Mouse (Mus musculus) mouse embryonic stem cell (cell line): ENCODE measurements around the gene Taar2.

Experiments
- in situ Hi-C, 2 experiments: fragments of 300-500 bp; cut with MboI; formaldehyde crosslinking; loops; 1 replicate in 1 of 2; 3 replicates in 1 of 2; pipeline ENCODE4 v1.14.3; 2019 to 2020; ENCODE audit warnings: low sequenced_read_pairs in 2 of 2, low pct_unique_long_range_greater_than_20kb in 1 of 2, mixed read lengths in 1 of 2; ENCODE audit not compliant: unreplicated experiment in 1 of 2

The Taar2 gene

GRCm38 (mm10) chr10:23938312-23938711, at the start of gene Taar2:
Gene Taar2, plus strand, starts transcription at chr10:23938572.
- in situ Hi-C loops = no loop called here

- in situ Hi-C loops = no loop called here
Measured at GRCm38 (mm10) chr10:23892987-23893386, 45.4 kb upstream of the Taar2 start.

- in situ Hi-C loops = no loop called here
Measured at GRCm38 (mm10) chr10:23894601-23895349, 43.6 kb upstream of the Taar2 start, which contains the start of gene Vnn1. Gene Vnn1, plus strand, starts transcription at chr10:23894688.

GRCm38 (mm10) chr10:23895376-23895775, 43.0 kb upstream of the Taar2 start:
- in situ Hi-C loops = no loop called here

GRCm38 (mm10) chr10:23901119-23901518, 37.3 kb upstream of the Taar2 start:
- in situ Hi-C loops = no loop called here

- in situ Hi-C loops = no loop called here
Measured at GRCm38 (mm10) chr10:23905661-23906060, 32.7 kb upstream of the Taar2 start.

GRCm38 (mm10) chr10:23920056-23920455, 18.3 kb upstream of the Taar2 start, which contains the start of gene Taar1:
Gene Taar1, plus strand, starts transcription at chr10:23920356.
- in situ Hi-C loops = no loop called here

- in situ Hi-C loops = no loop called here
Measured at GRCm38 (mm10) chr10:23922468-23922867, 15.9 kb upstream of the Taar2 start.

- in situ Hi-C loops = no loop called here
Measured at GRCm38 (mm10) chr10:23923941-23924340, 14.4 kb upstream of the Taar2 start.

GRCm38 (mm10) chr10:23937613-23938012, 759 bp upstream of the Taar2 start:
- in situ Hi-C loops = no loop called here

- in situ Hi-C loops = no loop called here
Measured at GRCm38 (mm10) chr10:23942465-23942864, 4.1 kb downstream of the Taar2 start.

- in situ Hi-C loops = no loop called here
Measured at GRCm38 (mm10) chr10:23948026-23948425, 9.7 kb downstream of the Taar2 start.

GRCm38 (mm10) chr10:23949508-23950005, 11.2 kb downstream of the Taar2 start, which contains the start of gene Taar3:
Gene Taar3, plus strand, starts transcription at chr10:23949558.
- in situ Hi-C loops = no loop called here

- in situ Hi-C loops = no loop called here
Measured at GRCm38 (mm10) chr10:23951714-23952113, 13.3 kb downstream of the Taar2 start.

- in situ Hi-C loops = no loop called here
Measured at GRCm38 (mm10) chr10:23959071-23959470, 20.7 kb downstream of the Taar2 start.

GRCm38 (mm10) chr10:23960444-23960915, 22.1 kb downstream of the Taar2 start, which contains the start of gene Taar4:
Gene Taar4, plus strand, starts transcription at chr10:23960494.
- in situ Hi-C loops = no loop called here

GRCm38 (mm10) chr10:23963444-23963843, 25.1 kb downstream of the Taar2 start:
- in situ Hi-C loops = no loop called here

GRCm38 (mm10) chr10:23964921-23965610, 26.7 kb downstream of the Taar2 start:
- in situ Hi-C loops = no loop called here

GRCm38 (mm10) chr10:23970656-23971165, 32.3 kb downstream of the Taar2 start, which contains the start of gene Taar5:
Gene Taar5, plus strand, starts transcription at chr10:23970706.
- in situ Hi-C loops = no loop called here
